Mouse (Mus musculus): ENCODE results near the gene Vps72. TPM values are rescaled to one million over a fixed set of nuclear protein-coding genes. Genes with fewer than 3 reads are reported as not detected.
"Not testable (repeated sequence)": the region's sequence is repeated elsewhere in the genome, so short reads cannot be mapped to it uniquely, and the experiment has no call there.

The Vps72 gene
- total RNA-seq, 2 experiments from 2014 or later = 46.7 to 48.2 TPM

- no peak for DNase-seq (ENCODE audit: low spot score in 2 of 2)
Observed at GRCm38 (mm10) chr3:95133176-95133575, 22.4 kb downstream of the Vps72 start.

DNA sequence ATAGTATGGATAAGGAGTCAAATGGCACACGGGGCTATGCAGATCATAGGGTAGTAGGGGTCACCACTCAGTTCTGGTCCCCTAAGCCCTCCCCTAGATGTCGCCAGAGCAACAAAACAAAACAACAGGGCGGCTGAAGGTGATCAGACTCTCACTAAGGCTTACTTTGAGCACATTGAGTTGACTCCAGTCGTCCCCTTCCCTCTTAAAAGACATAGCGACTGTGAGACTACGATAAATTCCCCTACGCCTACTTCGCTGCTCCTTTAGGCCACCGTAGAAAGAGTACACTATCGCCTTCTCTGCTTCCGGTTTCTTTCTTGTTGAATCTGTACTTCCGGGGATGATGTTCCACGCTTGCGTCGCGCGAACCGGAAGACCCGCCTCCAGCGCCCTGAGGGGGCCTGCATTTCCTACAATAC lies 22.9 kb downstream of the Vps72 start, which contains the start of the genes Scnm1 and Lysmd1:
Gene Scnm1, minus strand, starts transcription at position 332 of the 422 bp plus-strand sequence.
Gene Lysmd1, plus strand, starts transcription at position 409 of the 422 bp plus-strand sequence.
- peak; percentile 90 to 95 for DNase-seq (ENCODE audit: low spot score in 2 of 2)

GRCm38 (mm10) chr3:95134133-95134532 lies 23.3 kb downstream of the Vps72 start:
- DNase-seq (ENCODE audit: low spot score in 2 of 2) = not testable (repeated sequence)

DNA sequence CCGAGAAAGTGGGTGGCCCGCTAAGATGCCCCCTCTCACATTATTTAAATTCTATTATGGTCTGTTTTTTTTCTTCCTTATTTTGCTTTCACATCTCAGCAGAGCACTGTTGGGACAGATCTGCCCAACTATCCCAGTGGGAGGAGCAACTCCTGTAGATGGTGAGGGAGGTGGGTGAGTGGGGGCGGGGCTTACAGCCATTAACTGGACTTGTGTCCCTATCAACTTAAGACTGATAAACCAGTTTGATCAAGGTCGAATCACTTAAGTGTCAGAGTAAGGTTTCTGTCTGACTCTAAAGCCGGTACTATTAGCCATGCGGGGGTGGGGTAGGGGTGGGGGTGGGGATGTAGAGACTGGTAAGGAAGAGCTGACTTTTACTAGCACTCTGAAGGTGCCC lies 24.2 kb downstream of the Vps72 start:
- peak in 1 of 2 experiments; percentile 56 for DNase-seq (ENCODE audit: low spot score in 2 of 2)

- no peak for DNase-seq (ENCODE audit: low spot score in 2 of 2)
Observed at GRCm38 (mm10) chr3:95135433-95136052, 24.7 kb downstream of the Vps72 start.

- no peak for DNase-seq (ENCODE audit: low spot score in 2 of 2)
Observed at GRCm38 (mm10) chr3:95136336-95136735, 25.5 kb downstream of the Vps72 start.

DNA sequence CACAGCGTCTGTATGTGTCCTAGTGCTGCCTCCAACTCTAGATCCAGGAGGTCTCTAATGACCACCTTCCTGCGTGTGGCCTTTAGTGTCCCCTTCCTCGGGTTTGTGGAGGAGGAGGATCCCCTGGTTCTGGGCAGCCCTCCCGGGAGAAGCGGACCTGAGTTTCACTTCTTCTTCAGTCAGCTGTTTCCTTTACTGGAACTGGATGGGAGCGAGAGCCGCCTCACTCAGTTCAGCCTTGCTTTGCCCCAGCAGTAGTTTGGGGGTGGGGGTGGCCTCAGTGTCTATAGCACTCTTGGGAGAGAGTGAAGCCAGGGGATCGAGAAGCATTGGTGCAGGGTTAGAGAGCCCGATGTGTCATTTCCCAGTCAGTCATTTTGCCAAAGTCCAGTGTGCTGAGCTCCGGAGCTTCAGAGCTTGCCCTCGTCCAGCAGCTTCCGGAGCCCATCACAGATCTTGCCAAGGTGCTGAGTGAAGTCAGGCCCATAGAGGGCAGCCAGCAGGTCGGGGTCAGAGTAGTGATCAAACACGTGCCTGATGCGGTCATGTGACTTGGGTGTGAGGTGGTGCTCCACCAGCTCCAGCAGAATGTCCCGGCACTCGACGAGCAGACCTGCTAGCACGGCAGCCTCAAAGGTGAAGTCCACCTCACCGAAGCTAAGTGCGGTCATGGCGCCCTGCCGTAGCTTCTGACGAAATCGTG lies 28.9 kb downstream of the Vps72 start:
- no peak for DNase-seq (ENCODE audit: low spot score in 2 of 2)

DNA sequence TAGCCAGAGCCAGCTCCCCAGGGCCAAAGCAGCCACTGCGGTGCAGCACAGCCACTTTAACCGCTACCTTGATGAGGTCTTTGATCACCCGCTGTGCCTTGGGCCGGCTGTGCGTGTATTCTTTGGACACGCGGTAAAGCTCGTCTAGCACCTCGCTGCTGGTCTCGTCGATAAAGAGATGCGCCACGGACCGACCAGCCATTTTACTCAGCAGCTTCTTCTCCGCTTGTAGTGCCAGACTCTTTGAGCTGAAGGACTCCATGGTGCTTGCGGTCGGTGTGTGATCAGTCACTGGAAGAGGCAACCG lies 29.4 kb downstream of the Vps72 start:
- DNase-seq (ENCODE audit: low spot score in 2 of 2) = no peak

DNA sequence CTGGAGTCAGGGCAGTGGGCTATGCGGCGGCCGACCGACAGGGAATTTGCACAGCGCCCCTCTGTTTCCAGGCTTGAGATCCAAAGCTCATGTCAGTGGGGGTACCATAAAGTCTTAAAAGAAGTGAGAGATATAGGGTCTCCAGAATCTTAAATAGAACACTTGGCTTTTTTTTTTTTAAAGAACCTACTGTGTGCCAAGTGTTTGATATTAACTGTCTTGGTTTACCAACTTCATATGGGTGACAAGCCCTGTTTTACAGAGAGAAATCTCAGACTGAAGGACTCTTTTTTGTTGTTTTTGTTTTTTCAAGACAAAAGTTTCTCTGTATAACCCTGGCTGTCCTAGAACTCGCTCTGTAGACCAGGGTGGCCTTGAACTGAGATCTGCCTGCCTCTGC lies 30.0 kb downstream of the Vps72 start:
- no peak for DNase-seq (ENCODE audit: low spot score in 2 of 2)

DNA sequence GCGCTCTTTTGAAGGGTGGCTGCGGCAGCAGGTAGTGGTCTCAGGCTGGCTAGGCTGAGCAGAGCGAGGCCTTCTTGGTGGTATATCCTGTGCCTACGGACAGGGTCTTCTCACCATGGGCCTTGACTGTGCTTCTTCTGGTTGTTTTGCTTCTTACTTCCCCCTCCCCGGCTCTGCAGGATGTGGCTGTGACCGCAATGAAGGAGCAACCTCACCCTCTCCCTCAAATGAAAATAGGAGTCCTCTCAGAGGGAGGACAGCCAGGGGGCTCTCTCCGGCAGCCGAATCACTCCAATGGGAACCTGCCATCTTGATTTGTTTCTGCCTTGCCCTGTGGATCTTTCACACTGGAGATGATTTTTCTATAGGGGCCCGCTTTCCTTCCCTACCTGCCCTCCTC lies 30.7 kb downstream of the Vps72 start:
- DNase-seq (ENCODE audit: low spot score in 2 of 2) = no peak

- no peak for DNase-seq (ENCODE audit: low spot score in 2 of 2)
Observed at GRCm38 (mm10) chr3:95141952-95142616, 31.3 kb downstream of the Vps72 start, which contains the start of gene Tnfaip8l2. TSS of gene Tnfaip8l2 (minus strand) at chr3:95142360.

- peak; percentile 69 to 91 for DNase-seq (ENCODE audit: low spot score in 2 of 2)
Observed at GRCm38 (mm10) chr3:95142617-95143011, 31.8 kb downstream of the Vps72 start.

DNA sequence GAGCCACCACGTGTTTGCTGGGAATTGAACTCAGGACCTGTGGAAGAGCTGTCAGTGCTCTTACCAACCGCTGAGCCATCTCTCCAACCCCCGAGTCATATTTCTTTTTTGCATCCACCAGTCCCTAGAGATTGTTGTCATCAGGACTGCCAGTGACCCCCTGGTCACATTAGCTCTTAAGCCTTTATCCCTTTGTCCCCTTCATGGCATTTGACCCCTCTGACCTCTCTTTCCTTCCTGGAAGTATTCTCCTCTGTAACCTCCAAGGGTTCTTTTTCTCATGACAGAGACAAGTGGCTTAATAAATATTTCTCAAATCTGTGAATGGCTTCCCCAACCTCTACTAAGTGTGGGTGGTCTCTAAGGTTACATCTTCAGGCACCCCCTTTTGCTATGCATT lies 37.1 kb downstream of the Vps72 start:
- no peak for DNase-seq (ENCODE audit: low spot score in 2 of 2)

DNA sequence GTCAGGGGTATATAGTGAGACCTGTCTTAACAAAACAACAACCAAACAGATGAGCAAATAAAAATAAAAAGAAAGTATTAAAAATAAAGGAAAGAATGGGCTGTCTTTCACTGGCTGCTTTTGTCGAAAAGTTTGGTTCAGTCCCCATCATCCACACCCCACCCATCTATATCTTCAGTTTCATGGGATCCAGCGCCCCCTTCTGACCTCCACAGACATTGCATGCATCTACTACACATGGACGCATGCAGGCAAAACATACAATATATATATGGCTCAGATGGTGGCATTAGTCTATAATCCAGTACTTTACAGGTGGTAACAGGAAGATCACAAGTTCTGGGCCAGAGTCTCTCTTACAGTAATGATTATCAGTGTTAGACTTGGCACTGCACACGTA lies 43.1 kb downstream of the Vps72 start:
- no peak for DNase-seq (ENCODE audit: low spot score in 2 of 2)

GRCm38 (mm10) chr3:95159511-95159986 lies 48.7 kb downstream of the Vps72 start:
- DNase-seq (ENCODE audit: low spot score in 2 of 2) = no peak

DNA sequence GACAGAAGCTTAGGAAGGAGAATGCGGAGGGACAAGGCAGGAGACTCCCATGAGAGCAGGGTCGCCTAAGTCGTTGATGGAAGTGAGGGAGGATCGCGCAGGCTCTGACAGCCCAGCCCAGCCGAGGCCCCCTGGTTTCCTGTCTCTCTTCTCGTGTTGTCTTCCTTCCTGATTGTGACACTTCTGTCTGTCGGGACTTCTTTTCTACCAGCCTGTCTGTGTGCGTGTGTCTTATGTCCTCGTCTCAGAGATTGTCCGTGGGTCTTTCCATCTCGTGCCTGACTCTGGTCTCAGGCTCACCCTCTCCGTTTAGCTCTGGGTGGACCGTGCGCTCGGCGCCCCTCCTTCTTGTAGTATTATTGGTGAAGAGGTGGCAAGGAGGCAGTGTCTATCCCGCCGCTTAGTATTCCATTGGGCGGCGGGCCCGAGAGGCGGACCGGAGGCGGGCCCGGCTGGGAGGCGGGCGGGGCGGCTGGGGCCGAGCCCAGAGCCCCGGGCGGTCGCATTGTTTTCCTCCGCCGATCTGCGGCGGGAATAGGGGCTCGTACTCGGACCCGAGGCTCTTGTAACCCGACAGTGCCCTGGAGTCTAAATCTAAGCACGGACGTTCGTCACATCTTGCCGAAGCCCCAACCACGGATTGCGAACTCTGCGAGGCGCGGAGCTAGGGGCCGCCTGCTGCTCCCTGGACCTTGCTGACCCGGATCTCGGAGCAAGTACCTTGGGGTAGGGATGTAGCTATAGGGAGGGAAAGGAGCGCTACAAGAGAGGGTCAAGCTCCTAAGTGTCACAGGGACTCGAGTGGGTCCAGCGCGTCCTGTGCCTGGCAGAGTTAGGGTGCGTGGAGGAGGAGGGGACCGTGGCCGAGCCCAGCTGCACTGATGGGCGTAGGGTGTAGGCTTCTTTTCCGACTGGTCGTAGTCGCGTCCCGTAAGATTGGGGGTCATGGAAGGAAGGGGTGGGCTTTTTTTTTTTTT lies 49.5 kb downstream of the Vps72 start, which contains the start of gene Sema6c:
Gene Sema6c, plus strand, starts transcription at position 471 of the 977 bp plus-strand sequence.
- DNase-seq (ENCODE audit: low spot score in 2 of 2) = peak; percentile 84 to 91

GRCm38 (mm10) chr3:95161041-95161551 lies 50.3 kb downstream of the Vps72 start:
- DNase-seq (ENCODE audit: low spot score in 2 of 2) = no peak

GRCm38 (mm10) chr3:95161618-95162344 lies 51.0 kb downstream of the Vps72 start:
- DNase-seq (ENCODE audit: low spot score in 2 of 2) = no peak

- DNase-seq (ENCODE audit: low spot score in 2 of 2) = no peak
Observed at GRCm38 (mm10) chr3:95162345-95162628, 51.5 kb downstream of the Vps72 start.
